Mouse (Mus musculus) forebrain, embryonic 11.5 days (tissue): ENCODE results near the gene Lif. TPM values are rescaled to one million over a fixed set of nuclear protein-coding genes. Genes with fewer than 3 reads are reported as not detected.

ENCODE experiments used
- ATAC-seq: fragments of 200-750 bp; cut with Nextera tagmentation; replicated peaks from 2 replicates; pipeline ENCODE4 v1.8.0; 2017; ENCODE audit warnings: moderate TSS enrichment; ENCODE audit not compliant: low FRiP score
- DNase-seq: peaks from one replicate; pipeline ENCODE4 v3.0.0-alpha.2; 2017; ENCODE audit warnings: low spot score
- H3K27ac ChIP-seq: fragments of 300-500 bp; sonication (generic); 2 replicates; pipeline ENCODE4 v1.5.1; 2014; ENCODE audit warnings: low read depth, low read length
- H3K27me3 ChIP-seq: fragments of 300-500 bp; sonication (generic); 2 replicates; pipeline ENCODE4 v1.6.1; 2014; ENCODE audit warnings: mild to moderate bottlenecking, low read length, mixed read lengths; ENCODE audit not compliant: control insufficient read depth, insufficient read depth
- H3K36me3 ChIP-seq: fragments of 300-500 bp; sonication (generic); 2 replicates; pipeline ENCODE4 v1.6.1; 2014; ENCODE audit warnings: mild to moderate bottlenecking, low read length, moderate library complexity, mixed read lengths; ENCODE audit not compliant: control insufficient read depth, insufficient read depth
- H3K4me1 ChIP-seq: fragments of 300-500 bp; sonication (generic); replicated peaks from 2 replicates; pipeline ENCODE4 v1.6.1; 2014; ENCODE audit warnings: low read length, mixed read lengths; ENCODE audit not compliant: control insufficient read depth, insufficient read depth
- H3K4me2 ChIP-seq: fragments of 300-500 bp; sonication (generic); 2 replicates; pipeline ENCODE4 v1.6.1; 2014; ENCODE audit warnings: low read depth, mild to moderate bottlenecking, low read length, moderate library complexity, mixed read lengths; ENCODE audit not compliant: severe bottlenecking
- H3K4me3 ChIP-seq: fragments of 300-500 bp; sonication (generic); 2 replicates; pipeline ENCODE4 v1.5.1; 2014; ENCODE audit warnings: low read depth, low read length
- H3K9ac ChIP-seq: fragments of 300-500 bp; sonication (generic); 2 replicates; pipeline ENCODE4 v1.6.1; 2014; ENCODE audit warnings: low read length
- H3K9me3 ChIP-seq: fragments of 300-500 bp; sonication (generic); 2 replicates; pipeline ENCODE4 v1.6.1; 2016; ENCODE audit warnings: low read length, mixed read lengths; ENCODE audit not compliant: control insufficient read depth
- WGBS: fragments of 180-500 bp; shearing (Covaris S2); extraction: QIAGEN DNeasy Blood & Tissue Kit; methylation state at CpG from one replicate; pipeline ENCODE4 v1.1.7; 2014; 5-methylcytosine and 5-hydroxymethylcytosine counted together
- polyA plus RNA-seq: library from polyadenylated mRNA; unstranded; fragments of >200 nt; fragmentation: Nextera tagmentation; extraction: Ambion mirVana; gene quantifications from 2 replicates; pipeline ENCODE4 v1.2.1, GENCODE M21; 2014

The Lif gene
- not detected in 2 replicates for polyA plus RNA-seq

DNA sequence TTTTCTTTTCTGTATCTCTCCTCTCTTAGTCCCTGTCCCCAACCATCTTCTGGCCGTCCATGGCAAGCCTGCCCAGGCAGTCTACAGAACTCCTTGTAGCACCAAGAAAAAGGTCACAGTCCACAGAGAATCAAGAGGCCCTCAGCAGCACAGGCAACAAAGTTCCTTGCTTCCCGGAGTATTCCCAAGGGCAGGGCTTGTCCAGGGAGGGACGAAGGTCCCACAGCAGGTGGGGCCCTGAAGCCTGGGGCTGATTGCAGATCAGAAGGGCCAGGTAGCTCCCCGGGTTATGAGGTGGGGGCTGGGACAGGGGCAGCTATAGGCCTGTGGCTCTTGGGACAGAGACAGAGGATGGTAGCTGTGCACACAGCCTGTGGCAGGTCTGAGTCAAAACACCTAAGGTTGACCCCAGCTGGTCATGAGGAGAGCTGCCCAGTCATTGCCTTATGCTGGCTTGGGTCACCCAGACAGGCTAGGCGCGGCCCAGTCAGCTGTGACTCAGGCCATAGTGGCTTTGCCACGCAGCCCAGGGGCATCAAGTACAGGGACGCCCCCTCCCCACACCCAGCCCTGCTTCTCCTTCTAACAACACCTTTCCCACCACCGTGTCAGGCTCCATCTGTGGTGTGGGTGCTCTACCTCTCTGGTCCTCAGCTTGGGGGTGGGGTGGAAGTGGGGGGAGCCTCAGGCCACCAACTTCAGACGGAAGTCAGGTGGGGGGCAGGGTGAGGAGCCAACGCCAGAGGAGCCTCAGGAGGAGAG lies at the start of gene Lif:
Gene Lif (plus strand): TSS at position 712 of the 762 bp plus-strand sequence.
- no peaks in the 10 kb centered on the region for H3K4me1 ChIP-seq
- H3K36me3 ChIP-seq, result no peaks in the 10 kb centered on the region
- no peak within 1 kb of the TSS for H3K9ac ChIP-seq
- no peak for ATAC-seq
- H3K4me2 ChIP-seq, result no peak within 1 kb of the TSS
- WGBS, result 63% methylated on average over 11 of the region's 11 CpGs
- no peaks in the 10 kb centered on the region for H3K9me3 ChIP-seq
- H3K4me3 ChIP-seq, result no peak within 1 kb of the TSS
- H3K27ac ChIP-seq, result no peak within 1 kb of the TSS
- no peaks in the 10 kb centered on the region for H3K27me3 ChIP-seq
- no peak for DNase-seq

GRCm38 (mm10) chr11:4207655-4208054 lies 49.7 kb upstream of the Lif start:
- Histone ChIP-seq H3K27ac (no peak overlapping the region), H3K9ac (no peak overlapping the region), H3K4me3 (no peak overlapping the region), H3K4me1 (no peaks in the 10 kb centered on the region), H3K27me3 (no peaks in the 10 kb centered on the region), H3K9me3 (no peaks in the 10 kb centered on the region), H3K4me2 (no peak overlapping the region), H3K36me3 (no peaks in the 10 kb centered on the region)
- DNase-seq, result no peak
- 93% methylated on average over 9 of the region's 9 CpGs for WGBS
- no peak for ATAC-seq

- Histone ChIP-seq H3K27ac (no peak overlapping the region), H3K4me1 (no peaks in the 10 kb centered on the region), H3K36me3 (no peaks in the 10 kb centered on the region; the same call in 1 of the 2 replicates), H3K9me3 (no peaks in the 10 kb centered on the region), H3K4me3 (no peak overlapping the region), H3K27me3 (no peaks in the 10 kb centered on the region), H3K4me2 (no peak overlapping the region), H3K9ac (no peak overlapping the region)
- ATAC-seq (no peak), DNase-seq (no peak)
- WGBS, result 74% methylated on average over 5 of the region's 5 CpGs
Observed at GRCm38 (mm10) chr11:4209556-4209955, 47.8 kb upstream of the Lif start.

- Histone ChIP-seq H3K27ac (no peak overlapping the region), H3K4me2 (no peak overlapping the region), H3K27me3 (no peaks in the 10 kb centered on the region), H3K36me3 (no peaks in the 10 kb centered on the region; the same call in 1 of the 2 replicates), H3K9ac (no peak overlapping the region), H3K9me3 (no peaks in the 10 kb centered on the region), H3K4me1 (no peaks in the 10 kb centered on the region), H3K4me3 (no peak overlapping the region)
- 93% methylated on average over 1 of the region's 1 CpGs for WGBS
- DNase-seq, result no peak
- ATAC-seq, result no peak
Observed at GRCm38 (mm10) chr11:4210786-4211185, 46.6 kb upstream of the Lif start.

GRCm38 (mm10) chr11:4213107-4213506 lies 44.2 kb upstream of the Lif start:
- no peak overlapping the region for H3K9ac ChIP-seq
- 95% methylated on average over 10 of the region's 10 CpGs for WGBS
- H3K36me3 ChIP-seq, result no peaks in the 10 kb centered on the region; the same call in 1 of the 2 replicates

GRCm38 (mm10) chr11:4214572-4214971 lies 42.8 kb upstream of the Lif start:
- H3K4me1 ChIP-seq, result peaks cover 6% of the 10 kb centered on the region; the same call in 1 of the 2 replicates
- no peaks in the 10 kb centered on the region; the same call in 1 of the 2 replicates for H3K36me3 ChIP-seq
- no peak overlapping the region for H3K4me2 ChIP-seq

More at GRCm38 (mm10) chr11:4213107-4213506, 44.2 kb upstream of the Lif start:
- ATAC-seq (no peak), DNase-seq (no peak)
- no peak overlapping the region for H3K4me3 ChIP-seq
- no peaks in the 10 kb centered on the region for H3K4me1 ChIP-seq
- no peaks in the 10 kb centered on the region for H3K9me3 ChIP-seq
- H3K4me2 ChIP-seq, result no peak overlapping the region
- no peaks in the 10 kb centered on the region for H3K27me3 ChIP-seq
- no peak overlapping the region for H3K27ac ChIP-seq

GRCm38 (mm10) chr11:4215061-4215460 lies 42.3 kb upstream of the Lif start:
- 90% methylated on average over 10 of the region's 10 CpGs for WGBS
- Histone ChIP-seq H3K4me2 (no peak overlapping the region), H3K27ac (no peak overlapping the region), H3K27me3 (peaks cover 11% of the 10 kb centered on the region), H3K4me1 (peaks cover 6% of the 10 kb centered on the region; the same call in 1 of the 2 replicates), H3K9ac (no peak overlapping the region), H3K9me3 (no peaks in the 10 kb centered on the region), H3K36me3 (no peaks in the 10 kb centered on the region; the same call in 1 of the 2 replicates), H3K4me3 (no peak overlapping the region)
- DNase-seq, result no peak
- no peak for ATAC-seq

More at GRCm38 (mm10) chr11:4214572-4214971, 42.8 kb upstream of the Lif start:
- ATAC-seq (no peak), DNase-seq (no peak)
- WGBS, result 95% methylated on average over 14 of the region's 14 CpGs
- Histone ChIP-seq H3K27me3 (peaks cover 11% of the 10 kb centered on the region), H3K9me3 (no peaks in the 10 kb centered on the region), H3K4me3 (no peak overlapping the region), H3K9ac (no peak overlapping the region), H3K27ac (no peak overlapping the region)

- ATAC-seq, result no peak
- Histone ChIP-seq H3K4me2 (no peak overlapping the region), H3K27me3 (peaks cover 11% of the 10 kb centered on the region), H3K36me3 (no peaks in the 10 kb centered on the region; the same call in 1 of the 2 replicates), H3K4me1 (peaks cover 6% of the 10 kb centered on the region; the same call in 1 of the 2 replicates), H3K9ac (no peak overlapping the region), H3K4me3 (no peak overlapping the region), H3K9me3 (no peaks in the 10 kb centered on the region), H3K27ac (no peak overlapping the region)
- DNase-seq, result no peak
- 80% methylated on average over 9 of the region's 9 CpGs for WGBS
Observed at GRCm38 (mm10) chr11:4216248-4217000, 40.9 kb upstream of the Lif start.
